Mouse (Mus musculus): ENCODE measurements at regions not wholly inside any gene's neighbourhood (a gene's known extent, or its start where the extent isn't known, plus 50 kb on each side); places are given as distances from the start of the nearest gene placed in this dataset.

DNA sequence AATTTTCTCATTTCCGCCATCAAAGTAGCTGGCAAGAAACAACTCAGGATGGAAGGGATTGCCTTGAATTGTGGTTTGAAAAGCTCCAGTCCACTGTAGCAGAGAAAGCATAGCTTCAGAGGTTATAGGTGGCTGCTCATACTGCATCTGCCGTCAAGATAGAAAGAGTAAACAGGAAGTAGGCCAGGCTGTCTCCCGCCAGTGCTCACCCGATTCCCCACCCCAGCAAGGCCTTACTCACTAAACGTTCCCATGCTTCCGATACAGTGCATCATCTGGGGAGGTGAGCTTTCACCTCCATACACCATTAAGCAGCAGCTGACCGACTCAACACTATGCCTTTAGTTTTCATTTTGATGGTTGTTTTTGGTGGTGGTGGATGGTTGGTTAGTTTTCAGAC lies 119.3 kb upstream of the Btg1 start:
- no peak for DNase-seq (ENCODE audit: low read depth, low spot score)

GRCm38 (mm10) chr10:96499274-96499673 lies 117.5 kb upstream of the Btg1 start:
- no peak for DNase-seq (ENCODE audit: low read depth, low spot score)

- no peak for DNase-seq (ENCODE audit: low read depth, low spot score)
Observed at GRCm38 (mm10) chr10:96502090-96502728, 114.6 kb upstream of the Btg1 start.

GRCm38 (mm10) chr10:96502736-96503135 lies 114.1 kb upstream of the Btg1 start:
- DNase-seq (ENCODE audit: low read depth, low spot score), result no peak

DNA sequence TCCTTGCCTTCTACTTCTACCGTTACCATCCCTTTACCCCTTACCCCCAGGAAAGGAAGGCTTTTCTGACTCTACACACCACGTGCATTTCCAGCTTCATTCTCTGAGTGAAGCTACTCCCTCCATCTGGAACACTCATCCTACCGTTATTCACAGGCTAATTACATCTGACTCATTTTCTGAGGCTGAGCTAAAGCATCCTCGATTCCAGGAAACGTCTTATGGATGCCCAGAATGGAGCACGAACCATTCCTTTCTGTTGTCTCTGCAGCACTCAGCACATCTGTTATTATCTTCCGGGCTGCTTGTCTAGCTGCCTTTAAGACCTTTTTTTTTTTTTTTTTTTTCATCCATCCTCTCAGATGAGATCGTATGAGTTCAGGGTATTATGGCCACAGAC lies 112.5 kb upstream of the Btg1 start:
- no peak for DNase-seq (ENCODE audit: low read depth, low spot score)

DNA sequence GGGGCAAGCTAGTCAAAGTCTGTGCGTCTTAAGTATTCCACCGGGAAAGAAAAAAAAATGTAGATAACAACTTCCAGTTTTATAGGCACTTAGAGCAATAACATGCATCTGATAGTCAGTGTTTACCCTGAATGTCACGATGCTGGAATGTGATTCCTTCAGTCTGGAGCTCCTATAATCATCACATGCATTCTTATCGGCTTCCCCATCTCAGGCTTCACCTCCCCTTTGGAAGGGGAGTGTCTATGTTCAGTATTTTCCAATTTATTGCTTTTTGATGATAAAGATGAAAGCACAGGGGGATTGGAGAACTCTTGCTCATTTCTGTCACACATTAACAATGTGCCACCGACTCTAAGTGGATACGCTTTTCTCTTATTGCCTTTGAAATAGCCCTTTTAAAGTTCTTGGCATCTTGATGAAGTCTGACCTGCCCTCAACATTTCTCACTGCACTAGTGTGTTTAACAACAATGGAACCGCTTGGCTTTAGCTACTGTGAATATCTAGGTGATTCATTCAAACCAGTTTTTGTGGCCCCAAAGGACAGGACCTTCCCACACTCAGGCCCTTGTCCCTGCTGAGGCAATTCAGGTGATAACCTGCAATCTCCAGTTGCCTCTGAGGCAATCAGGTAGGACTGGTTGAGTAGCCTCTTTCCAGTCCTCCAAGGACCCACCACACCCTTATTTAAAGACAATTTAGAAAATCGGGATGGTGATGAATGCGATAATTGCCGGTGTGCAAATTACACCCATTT lies 101.5 kb upstream of the Btg1 start:
- no peak for DNase-seq (ENCODE audit: low read depth, low spot score)

GRCm38 (mm10) chr10:96515923-96516258 lies 100.9 kb upstream of the Btg1 start:
- DNase-seq (ENCODE audit: low read depth, low spot score), result no peak

GRCm38 (mm10) chr10:96519411-96519810 lies 97.4 kb upstream of the Btg1 start:
- no peak for DNase-seq (ENCODE audit: low read depth, low spot score)

DNA sequence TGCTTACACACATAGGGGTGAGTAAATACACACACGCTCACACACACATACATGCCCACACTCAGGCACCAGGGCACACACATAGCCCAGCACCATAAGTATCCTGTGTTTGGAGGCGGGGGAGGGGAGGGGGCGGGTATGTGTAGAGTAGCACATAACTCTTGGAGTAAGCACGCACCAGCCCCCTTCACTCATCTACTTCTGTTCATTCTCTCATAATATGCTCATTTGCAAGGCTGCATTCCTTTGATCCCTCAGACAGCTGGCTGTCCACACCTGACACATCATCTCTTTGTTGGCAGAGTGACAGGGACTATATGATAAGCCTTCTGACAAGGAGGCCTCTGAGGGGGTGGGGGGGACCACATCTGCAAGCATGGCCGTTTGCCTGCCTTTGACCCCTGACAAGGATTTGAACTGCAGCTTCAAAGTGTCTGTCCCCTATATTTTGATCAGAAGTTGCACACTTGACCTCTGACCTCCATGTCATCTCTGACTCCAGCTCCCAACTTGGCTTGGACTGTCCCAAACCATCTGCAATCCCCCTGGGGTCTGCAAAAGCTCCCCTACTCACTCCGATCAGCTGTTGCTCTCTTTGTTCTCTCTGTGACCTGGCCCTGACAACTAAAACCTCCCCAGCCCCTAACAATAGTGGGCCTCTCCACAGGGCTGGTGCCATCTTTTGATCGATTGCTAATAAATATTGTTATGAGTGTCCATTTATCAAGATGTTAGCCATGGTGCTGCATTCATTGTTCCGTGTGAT lies 95.6 kb upstream of the Btg1 start:
- DNase-seq (ENCODE audit: low read depth, low spot score), result no peak

- no peak for DNase-seq (ENCODE audit: low read depth, low spot score)
Observed at GRCm38 (mm10) chr10:96523967-96524801, 92.6 kb upstream of the Btg1 start.

GRCm38 (mm10) chr10:96527864-96528263 lies 88.9 kb upstream of the Btg1 start:
- DNase-seq (ENCODE audit: low read depth, low spot score), result no peak

DNA sequence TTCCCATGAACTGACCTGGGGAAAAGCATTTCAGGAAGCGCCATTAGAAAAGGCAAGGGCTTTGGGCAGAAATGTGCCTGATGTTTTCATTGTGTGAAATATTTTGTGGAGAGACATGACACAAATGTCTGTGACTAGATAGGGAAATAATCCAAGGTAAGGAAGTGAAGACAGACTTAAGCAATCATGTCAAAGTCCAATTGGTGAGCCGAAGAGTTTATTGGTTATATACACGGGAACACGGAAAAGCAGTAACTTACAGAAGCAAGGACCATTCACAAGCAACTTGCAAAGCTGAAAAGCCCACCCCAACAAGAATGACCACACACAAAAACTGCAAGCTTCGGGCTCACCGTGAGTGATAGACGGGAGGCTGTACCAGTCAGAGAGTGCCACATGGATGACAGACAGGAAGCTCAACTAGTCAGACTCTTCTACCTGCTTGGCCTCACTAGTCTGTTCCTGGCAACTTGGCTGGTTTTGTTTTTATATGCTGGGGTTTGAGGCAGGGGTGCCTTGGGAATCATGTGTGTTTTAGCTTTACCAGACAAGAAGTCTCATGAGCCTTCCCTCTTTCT lies 82.2 kb upstream of the Btg1 start:
- no peak for DNase-seq (ENCODE audit: low read depth, low spot score)

DNA sequence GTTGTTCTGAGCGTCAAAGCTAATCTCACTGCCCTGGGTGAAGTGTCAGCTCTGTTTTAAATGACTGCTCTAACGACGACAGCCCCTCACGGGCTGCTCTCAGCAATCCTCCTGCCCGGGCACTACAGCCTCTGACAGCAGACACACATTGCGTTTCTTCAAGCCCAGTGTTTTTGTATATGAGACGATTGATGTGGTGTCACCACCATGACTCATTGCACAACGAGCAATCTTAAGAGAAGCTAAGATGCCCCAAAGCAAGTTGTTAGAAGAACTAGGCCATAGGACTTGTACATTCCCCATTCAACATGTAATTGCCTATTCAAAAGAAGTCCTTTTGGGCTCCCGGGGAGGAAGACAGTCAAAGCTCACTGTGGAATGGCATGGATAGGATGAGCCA lies 81.3 kb upstream of the Btg1 start:
- no peak for DNase-seq (ENCODE audit: low read depth, low spot score)

- no peak for DNase-seq (ENCODE audit: low read depth, low spot score)
Observed at GRCm38 (mm10) chr10:96540828-96541227, 76.0 kb upstream of the Btg1 start.

GRCm38 (mm10) chr10:96545312-96545711 lies 71.5 kb upstream of the Btg1 start:
- no peak for DNase-seq (ENCODE audit: low read depth, low spot score)

GRCm38 (mm10) chr10:96545761-96546388 lies 70.9 kb upstream of the Btg1 start:
- DNase-seq (ENCODE audit: low read depth, low spot score), result no peak

GRCm38 (mm10) chr10:96549651-96550050 lies 67.2 kb upstream of the Btg1 start:
- no peak for DNase-seq (ENCODE audit: low read depth, low spot score)

DNA sequence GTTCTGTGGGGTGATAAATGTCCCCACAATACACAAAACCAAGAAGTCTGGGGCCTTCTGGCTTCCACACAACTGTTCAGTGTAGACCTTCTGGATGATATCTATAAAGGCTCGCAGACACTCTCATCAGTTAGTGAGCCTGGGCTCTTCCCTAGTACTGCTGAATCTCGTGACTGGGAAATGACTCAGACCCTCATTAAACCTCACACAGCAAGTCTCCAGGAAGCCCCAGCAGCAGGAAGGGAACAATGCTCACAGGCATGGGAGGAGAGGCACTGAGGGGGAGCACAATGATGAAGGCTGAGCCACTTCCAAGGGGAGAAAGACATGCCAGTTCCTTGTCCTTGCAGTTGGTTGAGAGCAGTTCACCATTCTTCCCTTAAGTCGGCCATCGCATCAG lies 66.5 kb upstream of the Btg1 start:
- DNase-seq (ENCODE audit: low read depth, low spot score), result no peak

DNA sequence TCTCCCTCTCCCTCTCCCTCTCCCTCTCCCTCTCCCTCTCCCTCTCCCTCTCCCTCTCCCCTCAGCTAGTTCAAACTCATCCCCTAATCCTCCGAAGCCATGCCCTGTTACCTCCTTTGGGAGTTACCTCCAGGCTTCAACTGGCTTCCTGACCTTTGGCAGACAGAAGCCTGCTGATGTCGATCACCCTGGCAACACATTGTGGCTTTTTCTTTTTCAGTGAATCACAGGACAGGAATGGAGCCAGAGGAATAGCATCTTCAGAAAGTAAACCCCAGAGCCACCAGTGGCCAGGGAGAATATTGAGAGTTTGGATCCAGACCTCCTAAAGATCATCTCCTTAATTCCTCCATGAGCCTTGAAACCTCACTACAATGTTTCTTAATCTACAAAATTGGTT lies 59.5 kb upstream of the Btg1 start:
- DNase-seq (ENCODE audit: low read depth, low spot score), result no peak

- no peak for DNase-seq (ENCODE audit: low read depth, low spot score)
Observed at GRCm38 (mm10) chr10:96565343-96565742, 51.5 kb upstream of the Btg1 start.
